Mouse (Mus musculus): ENCODE data around the gene Gm21985.
"Not testable (repeated sequence)": the region's sequence is repeated elsewhere in the genome, so short reads cannot be mapped to it uniquely, and the experiment has no call there.

The Gm21985 gene

GRCm38 (mm10) chr2:112393958-112394357 lies 127.8 kb downstream of the Gm21985 start:
- DNase-seq = no peak

GRCm38 (mm10) chr2:112396649-112397048 lies 130.5 kb downstream of the Gm21985 start:
- no peak for DNase-seq

- no peak for DNase-seq
These were observed 140.9 kb downstream of the Gm21985 start for GRCm38 (mm10) chr2:112407030-112407429.

- DNase-seq = no peak
These were observed 159.2 kb downstream of the Gm21985 start for GRCm38 (mm10) chr2:112425308-112425707.

- DNase-seq = not testable (repeated sequence)
These were observed 162.4 kb downstream of the Gm21985 start for GRCm38 (mm10) chr2:112428534-112428933.

GRCm38 (mm10) chr2:112429665-112430064 lies 163.6 kb downstream of the Gm21985 start:
- DNase-seq = no peak

- DNase-seq = no peak
These were observed 164.3 kb downstream of the Gm21985 start for GRCm38 (mm10) chr2:112430403-112430802.

- no peak for DNase-seq
These were observed 166.4 kb downstream of the Gm21985 start for GRCm38 (mm10) chr2:112432523-112432922.

GRCm38 (mm10) chr2:112433359-112433758 lies 167.2 kb downstream of the Gm21985 start:
- DNase-seq = no peak

GRCm38 (mm10) chr2:112436292-112436691 lies 170.2 kb downstream of the Gm21985 start:
- DNase-seq = no peak

- no peak for DNase-seq
These were observed 171.5 kb downstream of the Gm21985 start for GRCm38 (mm10) chr2:112437589-112437988.

GRCm38 (mm10) chr2:112443491-112443890 lies 177.4 kb downstream of the Gm21985 start:
- no peak for DNase-seq

- DNase-seq = no peak
These were observed 179.4 kb downstream of the Gm21985 start for GRCm38 (mm10) chr2:112445511-112445910.

- DNase-seq = not testable (repeated sequence)
These were observed 181.9 kb downstream of the Gm21985 start for GRCm38 (mm10) chr2:112448046-112448445.

- DNase-seq = no peak
These were observed 182.5 kb downstream of the Gm21985 start for GRCm38 (mm10) chr2:112448510-112449059.

- DNase-seq = peak; percentile 19 to 56
These were observed 183.6 kb downstream of the Gm21985 start for GRCm38 (mm10) chr2:112449597-112450296.

- DNase-seq = not testable (repeated sequence)
These were observed 186.4 kb downstream of the Gm21985 start for GRCm38 (mm10) chr2:112452513-112452912.

GRCm38 (mm10) chr2:112454125-112454861 lies 188.2 kb downstream of the Gm21985 start:
- DNase-seq = no peak

- peak; percentile 99 to 100 for DNase-seq
These were observed 188.9 kb downstream of the Gm21985 start, which contains the start of gene Emc7 for GRCm38 (mm10) chr2:112454862-112455564. Gene Emc7, plus strand, starts transcription at chr2:112454997.
